Mouse (Mus musculus) heart, adult 8-10 months (tissue): ENCODE data around the gene Ckb. TPM values are rescaled to one million over a fixed set of nuclear protein-coding genes. Genes with fewer than 3 reads are reported as not detected.

Experiments
- DNase-seq: peaks from one replicate; pipeline ENCODE4 v3.0.0; 2022; ENCODE audit warnings: low spot score
- total RNA-seq, 4 experiments: library from RNA; stranded (reverse); gene quantifications; 2 replicates each; pipeline ENCODE4 v1.2.4; 2022

Ckb gene
- total RNA-seq, 4 experiments from 2014 or later: 57.4 to 70.8 (median 63.8) TPM

- no peak for DNase-seq
Observed at GRCm38 (mm10) chr12:111692899-111693298, 20.8 kb upstream of the Ckb start.

DNA sequence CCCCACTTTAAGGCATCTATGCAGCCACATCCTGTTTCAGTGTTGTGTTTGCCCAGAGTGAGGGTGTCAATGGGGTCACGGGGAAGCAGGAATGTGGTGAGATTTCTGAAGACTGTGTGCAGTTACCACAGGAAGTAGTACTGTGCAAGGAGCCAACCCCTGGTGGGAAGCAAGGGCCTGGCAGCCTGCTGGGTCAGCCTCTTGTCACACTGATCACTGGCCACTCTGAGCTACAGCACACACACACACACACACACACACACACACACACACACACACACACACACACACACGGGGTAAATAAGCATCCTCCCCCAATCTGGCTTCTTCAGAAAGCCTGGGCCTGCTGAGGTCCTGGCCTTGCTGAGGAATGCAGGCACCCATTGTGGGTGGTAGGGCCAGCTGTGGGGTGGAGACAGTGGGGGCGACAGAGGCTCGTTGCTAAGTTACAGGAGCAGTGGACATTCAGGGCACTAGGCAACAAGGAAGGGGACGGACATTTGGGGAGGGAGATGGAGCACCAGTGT, 19.3 kb upstream of the Ckb start:
- no peak for DNase-seq

- no peak for DNase-seq
Observed at GRCm38 (mm10) chr12:111689426-111689825, 17.3 kb upstream of the Ckb start.

DNA sequence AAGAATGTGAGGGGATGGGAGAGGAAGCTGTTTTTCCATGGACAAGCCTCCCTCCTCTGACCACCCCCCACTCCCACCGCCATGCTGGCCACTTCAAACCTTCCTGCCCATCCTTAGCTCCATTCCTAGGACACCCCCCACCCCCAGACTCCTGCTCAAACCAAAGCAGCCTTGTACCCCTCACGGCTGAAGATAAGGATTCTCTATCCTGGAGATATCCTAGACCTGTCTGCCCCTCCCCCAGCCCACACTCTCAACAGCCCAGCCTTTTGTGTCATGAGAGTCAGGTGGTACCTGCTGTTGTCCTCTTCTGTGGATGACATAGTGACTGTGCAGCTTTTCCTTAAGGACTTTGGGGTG, 15.9 kb upstream of the Ckb start:
- no peak for DNase-seq

DNA sequence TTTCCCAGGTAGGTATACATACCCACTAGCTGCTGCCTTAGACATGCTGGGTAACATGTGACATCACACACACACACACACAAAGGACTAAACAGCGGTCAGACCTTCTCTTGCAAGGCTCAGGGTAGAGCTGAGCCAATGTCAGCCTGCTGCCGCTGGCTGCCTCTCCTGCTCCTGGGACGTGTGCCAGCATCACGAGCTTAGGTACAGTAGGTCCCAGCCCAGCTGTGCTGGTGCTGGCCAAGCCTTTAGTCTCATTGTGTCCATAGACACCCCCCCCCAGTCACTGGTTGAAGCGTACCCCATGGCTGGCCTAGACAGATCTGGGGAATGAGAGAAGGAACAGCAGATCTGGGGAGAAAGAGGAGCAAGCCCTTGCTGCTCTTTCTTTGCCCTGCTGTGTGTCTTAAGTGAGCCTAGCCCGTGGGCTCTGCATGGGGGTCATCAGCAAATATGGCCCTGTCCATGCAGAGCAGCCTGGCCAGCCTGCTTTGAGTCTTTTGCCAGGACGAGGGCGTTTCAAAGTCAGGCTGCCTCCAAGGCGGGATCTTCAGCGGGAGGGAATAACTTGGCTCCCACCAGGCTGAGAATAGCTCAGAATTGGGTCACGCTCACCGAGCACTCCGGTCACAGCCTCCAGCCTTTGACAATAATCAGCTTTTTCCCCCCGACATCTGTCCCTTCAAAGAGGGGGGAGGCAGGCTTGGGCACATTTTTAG, 15.4 kb upstream of the Ckb start:
- DNase-seq: peak; percentile 85

- DNase-seq: no peak
Observed at GRCm38 (mm10) chr12:111686390-111686789, 14.3 kb upstream of the Ckb start.

GRCm38 (mm10) chr12:111682806-111683205, 10.7 kb upstream of the Ckb start:
- no peak for DNase-seq

DNA sequence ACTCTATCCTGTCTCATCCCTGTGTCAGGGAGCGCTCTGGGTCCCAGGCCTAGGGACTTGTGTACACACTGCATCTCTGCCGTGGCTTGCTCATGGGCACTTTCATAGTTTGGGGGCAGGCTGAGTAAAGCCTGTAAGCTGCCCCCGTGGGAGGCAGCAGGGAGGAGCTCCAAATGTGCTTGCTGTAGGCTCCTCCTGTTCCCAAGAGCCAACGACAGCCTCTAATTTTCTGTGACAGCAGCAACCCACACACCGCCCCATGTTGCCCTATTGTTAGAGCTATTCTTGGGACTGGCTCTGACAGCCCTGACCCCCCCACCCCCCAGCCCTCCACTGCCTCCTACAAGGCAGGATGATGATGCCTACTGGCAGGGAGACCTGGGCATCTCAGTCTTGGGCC, 9.9 kb upstream of the Ckb start:
- no peak for DNase-seq

- no peak for DNase-seq
Observed at GRCm38 (mm10) chr12:111681305-111681704, 9.2 kb upstream of the Ckb start.

GRCm38 (mm10) chr12:111680661-111681060, 8.5 kb upstream of the Ckb start:
- no peak for DNase-seq

- DNase-seq: no peak
Observed at GRCm38 (mm10) chr12:111678997-111679396, 6.9 kb upstream of the Ckb start.

GRCm38 (mm10) chr12:111678670-111678933, 6.5 kb upstream of the Ckb start:
- no peak for DNase-seq

GRCm38 (mm10) chr12:111677882-111678669, 5.9 kb upstream of the Ckb start, which contains the start of gene Trmt61a:
Gene Trmt61a (plus strand): TSS chr12:111678105.
- peak; percentile 89 for DNase-seq

GRCm38 (mm10) chr12:111677421-111677820, 5.3 kb upstream of the Ckb start:
- DNase-seq: no peak

DNA sequence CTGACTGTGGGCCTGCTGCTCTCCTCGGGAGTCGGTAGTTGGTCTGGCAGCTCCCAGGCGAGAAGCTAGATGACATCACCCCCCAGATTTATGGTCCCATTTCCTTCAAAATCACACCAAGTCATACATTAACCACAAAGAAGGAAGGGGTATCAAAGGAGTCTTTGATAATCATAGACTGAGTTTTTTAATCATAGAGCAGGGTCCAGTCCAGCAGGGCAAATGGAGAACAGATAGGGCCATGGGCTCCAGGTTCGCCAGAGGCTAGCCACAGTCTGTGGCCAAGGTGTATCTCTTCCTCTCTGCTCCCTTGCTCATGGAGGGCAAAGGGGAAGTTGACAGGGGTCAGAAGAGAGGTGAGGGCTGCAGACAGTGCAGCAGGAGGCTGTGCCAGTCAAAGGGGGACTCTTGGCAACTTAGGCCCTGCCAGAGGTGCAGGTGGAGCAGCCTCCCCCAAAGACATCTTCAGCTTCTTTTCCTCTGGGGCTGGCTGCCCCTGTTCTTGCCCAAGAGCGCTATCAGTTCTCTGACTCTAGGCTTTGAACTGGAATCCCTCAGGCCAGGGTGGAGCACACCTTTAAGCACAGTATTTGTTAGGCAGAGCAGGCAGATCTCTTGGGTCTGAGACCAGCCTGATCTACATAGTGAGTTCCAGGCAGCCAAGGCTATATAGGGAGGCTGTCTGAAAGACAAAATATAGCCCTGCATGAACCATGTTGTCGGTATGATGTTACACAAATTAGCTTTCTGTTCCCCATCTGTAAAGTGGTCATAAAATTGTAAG, 3.9 kb upstream of the Ckb start:
- DNase-seq: no peak

DNA sequence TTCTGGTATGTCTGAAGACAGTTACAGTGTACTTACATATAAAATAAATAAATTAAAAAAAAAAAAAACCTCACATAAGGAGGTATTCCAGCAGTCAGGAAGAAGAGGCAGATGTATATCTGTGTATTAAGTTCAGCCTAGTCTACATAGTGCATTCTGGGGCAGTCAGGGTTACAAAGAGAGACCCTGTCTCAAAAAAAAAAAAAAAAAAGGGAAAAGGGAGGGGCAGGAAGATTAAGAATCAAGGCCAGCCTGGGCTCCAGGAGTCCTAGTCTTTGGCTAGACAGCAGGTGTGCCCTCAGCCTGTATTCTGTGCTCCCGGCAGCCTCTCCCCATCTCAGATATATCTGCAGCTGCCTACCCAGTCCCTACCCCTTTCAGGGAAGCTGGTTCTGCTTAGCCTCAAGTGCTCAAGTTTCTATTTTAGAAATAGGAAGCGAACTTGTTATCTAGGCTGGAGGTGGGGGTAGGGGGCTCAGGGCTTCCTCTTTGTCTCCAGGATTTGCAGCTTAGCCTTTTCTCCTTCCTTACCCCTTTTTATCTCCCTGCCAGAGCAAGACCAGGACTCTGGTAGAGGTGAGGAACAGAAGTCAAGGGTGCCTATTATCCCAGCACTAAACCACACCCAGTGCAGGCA, 2.8 kb upstream of the Ckb start:
- no peak for DNase-seq

DNA sequence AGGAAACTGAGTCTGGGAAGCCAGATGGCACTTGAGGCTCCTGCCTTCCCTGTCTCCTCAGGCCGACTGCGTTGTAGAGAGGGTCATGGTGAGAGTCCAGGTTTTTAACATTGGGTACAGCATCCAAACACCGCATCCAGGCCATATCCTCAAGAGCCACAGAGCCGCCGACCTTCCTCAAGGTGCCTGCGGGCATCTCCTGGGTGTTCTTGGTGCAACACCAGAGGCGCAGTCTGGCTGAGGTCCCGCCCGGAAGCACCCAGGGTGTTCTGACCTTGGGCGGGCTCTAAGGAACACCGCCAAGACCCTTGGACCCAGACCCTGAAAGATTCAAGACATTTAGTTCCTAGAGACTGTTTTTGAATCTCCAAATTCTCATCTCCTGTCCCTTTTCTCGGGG, 443 bp upstream of the Ckb start:
- DNase-seq: no peak

DNA sequence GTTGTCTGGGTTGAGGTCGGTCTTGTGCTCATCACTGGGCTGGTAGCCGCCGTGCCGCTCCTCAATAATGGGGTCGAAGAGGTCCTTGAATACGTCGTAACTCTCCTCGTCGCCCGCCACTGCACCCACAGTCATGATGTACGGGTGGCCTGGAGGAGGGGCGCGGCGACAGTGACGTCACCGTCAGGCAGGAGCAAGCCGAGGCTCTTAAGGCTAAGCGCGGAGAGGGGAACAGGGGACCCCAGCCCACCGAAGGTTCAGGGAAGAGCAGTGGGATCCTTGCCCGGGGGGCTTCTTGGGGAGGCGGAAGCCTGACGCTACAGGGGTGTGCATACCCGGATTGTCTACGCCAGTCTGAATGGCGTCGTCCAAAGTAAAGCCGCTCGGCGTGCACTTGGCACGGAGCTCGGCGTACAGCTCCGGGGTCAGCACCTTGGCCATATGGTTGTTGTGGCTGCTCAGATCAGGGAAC, 671 bp downstream of the Ckb start:
- DNase-seq: no peak

DNA sequence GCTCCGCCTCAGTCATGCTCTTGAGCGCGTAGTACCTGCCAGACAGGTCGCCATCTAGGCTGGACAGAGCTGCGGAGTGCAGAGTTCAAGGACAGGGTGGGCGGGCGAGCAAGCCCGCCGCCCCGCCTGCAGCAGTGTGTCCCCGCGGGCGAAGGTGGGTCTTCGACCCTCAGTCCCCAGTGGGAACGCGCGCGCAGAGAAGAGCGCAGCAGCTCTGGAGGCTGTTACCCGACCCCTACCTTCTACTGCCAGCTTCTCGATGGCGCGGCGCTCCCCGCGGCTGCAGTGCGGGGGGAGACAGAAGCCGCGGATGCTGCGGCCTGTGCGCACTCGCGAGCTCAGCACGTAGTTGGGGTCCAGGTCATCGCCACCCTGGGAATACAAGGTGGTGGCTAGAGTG, 1.2 kb downstream of the Ckb start:
- DNase-seq: no peak

GRCm38 (mm10) chr12:111670371-111670971, 1.7 kb downstream of the Ckb start:
- no peak for DNase-seq

- no peak for DNase-seq
Observed at GRCm38 (mm10) chr12:111669961-111670360, 2.2 kb downstream of the Ckb start.
